Mouse (Mus musculus) liver, embryonic 12.5 days (tissue): Measurements from ENCODE around the gene Plcb2. TPM values are rescaled to one million over a fixed set of nuclear protein-coding genes. Genes with fewer than 3 reads are reported as not detected.

Source experiments
- ATAC-seq: fragments of 200-750 bp; cut with Nextera tagmentation; 2 replicates; pipeline ENCODE4 v1.8.0; 2017; ENCODE audit warnings: moderate number of reproducible peaks, mild to moderate bottlenecking, moderate library complexity
- H3K27ac ChIP-seq: fragments of 300-500 bp; sonication (generic); 2 replicates; pipeline ENCODE4 v1.5.1; 2016; ENCODE audit warnings: mild to moderate bottlenecking
- H3K27me3 ChIP-seq: fragments of 300-500 bp; sonication (generic); replicated peaks from 2 replicates; pipeline ENCODE4 v1.6.1; 2016; ENCODE audit warnings: mild to moderate bottlenecking, moderate library complexity
- H3K36me3 ChIP-seq: fragments of 300-500 bp; sonication (generic); 2 replicates; pipeline ENCODE4 v1.6.1; 2016; ENCODE audit warnings: mild to moderate bottlenecking, moderate library complexity
- H3K4me1 ChIP-seq: fragments of 300-500 bp; sonication (generic); 2 replicates; pipeline ENCODE4 v1.6.1; 2016
- H3K4me2 ChIP-seq: fragments of 300-500 bp; sonication (generic); 2 replicates; pipeline ENCODE4 v1.6.1; 2016; ENCODE audit warnings: mild to moderate bottlenecking, moderate library complexity
- H3K4me3 ChIP-seq: fragments of 300-500 bp; sonication (generic); 2 replicates; pipeline ENCODE4 v1.5.1; 2016; ENCODE audit warnings: mild to moderate bottlenecking, moderate library complexity
- H3K9ac ChIP-seq: fragments of 300-500 bp; sonication (generic); 2 replicates; pipeline ENCODE4 v1.6.1; 2016; ENCODE audit warnings: mild to moderate bottlenecking, moderate library complexity
- H3K9me3 ChIP-seq: fragments of 300-500 bp; sonication (generic); replicated peaks from 2 replicates; pipeline ENCODE4 v1.6.1; 2016; ENCODE audit warnings: mild to moderate bottlenecking, moderate library complexity
- WGBS: fragments of 180-500 bp; shearing (Covaris S2); methylation state at CpG from one replicate; pipeline ENCODE4 v1.1.7; 2016; ENCODE audit not compliant: insufficient replicate concordance; 5-methylcytosine and 5-hydroxymethylcytosine counted together
- polyA plus RNA-seq: library from polyadenylated mRNA; unstranded; fragments of >200 nt; fragmentation: Nextera tagmentation; extraction: Ambion mirVana; gene quantifications from 2 replicates; pipeline ENCODE4 v1.2.1, GENCODE M21; 2016

Plcb2 gene
- polyA plus RNA-seq, 1 experiment from 2014 or later, result 2.5 TPM

DNA sequence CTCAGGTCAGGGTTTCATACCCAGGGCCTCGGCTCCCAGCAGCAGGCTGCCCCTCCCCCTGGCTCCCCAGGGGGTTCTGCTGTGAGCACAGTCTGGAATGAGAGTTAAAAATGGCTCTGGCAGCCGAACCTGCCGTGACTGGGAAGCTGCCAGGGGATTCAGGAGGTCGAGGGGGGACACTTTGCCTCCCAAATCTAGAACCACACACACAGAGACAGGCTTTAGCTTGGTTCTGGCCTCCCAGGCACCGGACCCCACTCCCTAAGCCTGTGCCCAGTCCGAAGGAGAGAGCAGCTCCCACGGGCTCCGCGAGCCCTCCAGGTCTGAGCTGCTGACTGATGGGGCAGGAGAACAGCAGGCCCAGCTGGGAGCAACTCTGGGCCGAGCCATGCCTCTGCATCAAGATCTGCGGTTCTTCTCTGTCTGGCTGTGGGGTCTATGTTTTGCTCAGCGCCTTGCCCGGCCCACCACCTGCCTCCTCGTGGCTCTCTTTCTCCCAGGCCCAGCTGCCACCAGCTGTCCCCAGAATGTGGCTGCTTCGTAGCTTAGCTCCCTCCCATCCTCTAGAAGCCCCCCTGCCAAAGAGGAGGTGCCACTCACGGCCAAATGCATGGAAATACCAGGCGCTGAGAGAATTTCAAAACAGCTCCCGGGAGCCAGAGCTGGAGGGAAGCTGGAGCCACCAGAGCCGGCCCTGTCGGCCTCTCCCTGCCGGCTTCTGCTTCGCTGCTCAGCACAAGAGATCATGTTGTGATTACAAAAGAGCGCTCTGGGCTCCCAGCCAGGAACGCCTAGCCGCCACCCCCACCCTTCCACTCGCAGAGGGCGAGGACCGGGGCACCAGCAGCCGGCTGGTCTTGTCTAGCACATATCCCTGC lies 33.9 kb upstream of the Plcb2 start, which contains the start of gene Ccdc9b:
Ccdc9b (minus strand) TSS at position 756 of the 878 bp plus-strand sequence.
- 25% methylated on average over 29 of the region's 29 CpGs for WGBS
- Histone ChIP-seq H3K9me3 (no peaks in the 10 kb centered on the region), H3K36me3 (no peaks in the 10 kb centered on the region), H3K4me1 (peaks cover 51% of the 10 kb centered on the region), H3K4me2 (peak within 1 kb of the TSS; percentile 68), H3K27ac (peak within 1 kb of the TSS; percentile 73), H3K27me3 (peaks cover 37% of the 10 kb centered on the region), H3K4me3 (peak within 1 kb of the TSS; percentile 24), H3K9ac (peak within 1 kb of the TSS; percentile 56)
- ATAC-seq, result peak; percentile 77

DNA sequence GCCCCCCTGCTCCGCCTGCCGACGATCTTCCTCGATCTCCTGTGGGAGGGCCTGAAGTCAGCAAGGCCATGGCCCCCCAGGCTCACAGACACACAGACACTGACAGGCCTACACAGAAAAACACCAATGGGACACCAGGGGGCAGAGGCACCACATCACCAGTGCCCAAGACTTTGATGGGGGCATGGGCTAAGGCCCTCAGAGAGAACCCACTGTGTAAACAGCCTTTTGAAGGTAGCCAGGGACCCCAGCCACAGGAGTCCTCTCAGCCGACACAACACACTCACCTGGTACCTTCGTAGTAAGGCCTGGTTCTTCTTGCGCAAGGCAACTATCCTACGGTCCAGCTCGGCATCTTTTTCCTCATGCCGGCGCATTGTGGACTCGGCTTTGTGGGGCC lies 33.1 kb upstream of the Plcb2 start:
- H3K4me2 ChIP-seq, result peak overlapping the region; percentile 68; the same call in 1 of the 2 replicates
- WGBS, result 85% methylated on average over 12 of the region's 12 CpGs
- H3K36me3 ChIP-seq, result no peaks in the 10 kb centered on the region
- no peak overlapping the region for H3K27ac ChIP-seq
- no peak for ATAC-seq
- peaks cover 46% of the 10 kb centered on the region for H3K4me1 ChIP-seq
- peaks cover 44% of the 10 kb centered on the region for H3K27me3 ChIP-seq
- no peaks in the 10 kb centered on the region for H3K9me3 ChIP-seq
- no peak overlapping the region for H3K9ac ChIP-seq
- H3K4me3 ChIP-seq, result no peak overlapping the region

DNA sequence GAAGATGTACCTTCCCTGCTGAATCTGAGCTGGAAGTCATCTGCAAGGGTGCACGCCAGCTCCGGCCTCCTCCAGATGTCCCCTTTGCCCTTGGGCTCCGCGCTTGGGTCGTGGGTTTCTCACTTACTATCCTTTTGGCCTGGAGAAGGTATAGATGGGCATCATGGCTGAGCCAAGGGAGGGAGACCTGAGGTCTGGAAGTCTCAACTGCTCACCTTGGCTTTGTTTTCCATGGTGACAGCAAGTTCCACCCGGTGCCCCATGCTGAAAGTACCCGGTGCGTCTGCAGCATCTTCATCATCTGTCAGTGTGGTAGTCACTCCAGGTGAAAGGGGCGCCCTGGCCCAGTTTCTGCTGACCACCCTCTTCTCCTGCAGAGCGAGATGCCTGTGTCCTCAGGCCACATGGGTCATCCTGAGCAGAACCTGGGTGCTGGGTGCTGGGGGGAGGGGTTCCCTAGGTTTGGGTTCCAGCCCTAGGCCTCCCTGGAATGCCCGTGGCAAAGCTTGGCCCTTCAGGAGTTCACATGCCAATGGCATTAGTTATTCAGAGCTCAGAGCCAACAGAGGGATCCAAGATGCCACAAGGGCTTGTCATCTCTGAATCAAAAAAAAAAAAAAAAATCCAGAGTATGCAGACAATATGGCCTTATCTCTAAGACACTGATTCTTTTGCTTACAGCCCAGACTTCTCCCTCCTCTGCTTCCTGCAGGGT lies 32.2 kb upstream of the Plcb2 start:
- peaks cover 46% of the 10 kb centered on the region for H3K4me1 ChIP-seq
- ATAC-seq, result no peak
- H3K27me3 ChIP-seq, result peaks cover 44% of the 10 kb centered on the region
- H3K9me3 ChIP-seq, result no peaks in the 10 kb centered on the region
- 71% methylated on average over 11 of the region's 11 CpGs for WGBS
- no peak overlapping the region for H3K4me3 ChIP-seq
- no peak overlapping the region for H3K27ac ChIP-seq
- no peak overlapping the region for H3K9ac ChIP-seq
- no peaks in the 10 kb centered on the region for H3K36me3 ChIP-seq
- no peak overlapping the region for H3K4me2 ChIP-seq

DNA sequence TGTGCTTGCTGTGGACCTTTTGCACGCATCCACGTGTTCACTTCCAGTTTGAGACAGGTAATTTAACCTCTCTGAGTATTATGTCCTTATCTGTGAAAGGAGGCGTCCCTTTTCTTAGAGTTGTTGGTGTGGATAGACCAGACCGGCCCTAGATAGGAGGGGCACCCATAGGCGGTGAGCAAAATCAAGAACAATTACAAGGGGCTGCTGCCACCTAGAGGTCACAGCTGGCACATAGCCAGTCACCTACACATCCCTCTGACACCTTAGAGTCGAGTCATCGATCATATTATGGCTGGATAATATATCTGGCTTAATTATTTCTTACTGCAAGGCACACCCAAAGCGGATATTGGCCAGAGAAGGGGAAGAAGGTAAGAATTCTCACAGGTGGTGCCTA lies 31.6 kb upstream of the Plcb2 start:
- H3K27me3 ChIP-seq, result peaks cover 44% of the 10 kb centered on the region

DNA sequence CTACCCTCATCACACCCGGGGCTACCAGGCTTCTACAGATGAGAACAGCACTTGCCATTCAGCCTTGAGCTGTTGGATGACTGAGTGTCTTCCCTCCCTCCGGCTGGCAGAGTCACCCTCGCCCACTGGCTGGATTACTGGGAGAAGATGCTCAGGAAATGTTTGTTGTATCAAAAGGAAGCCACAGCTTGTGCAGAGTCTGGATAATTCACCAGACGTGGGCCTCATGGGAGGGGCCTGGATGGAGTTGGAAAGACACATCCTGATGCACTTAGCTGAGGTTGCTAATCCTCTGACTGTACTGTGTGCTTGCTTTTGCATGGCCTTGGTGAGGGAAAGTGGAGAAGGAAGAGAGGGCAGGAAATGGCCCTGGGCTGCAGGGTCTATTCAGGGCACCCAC lies 27.9 kb upstream of the Plcb2 start:
- Histone ChIP-seq H3K27me3 (peaks cover 35% of the 10 kb centered on the region), H3K9me3 (no peaks in the 10 kb centered on the region), H3K4me1 (peaks cover 40% of the 10 kb centered on the region), H3K27ac (no peak overlapping the region), H3K4me3 (no peak overlapping the region), H3K9ac (no peak overlapping the region), H3K4me2 (no peak overlapping the region), H3K36me3 (0 out of 2 replicates have a peak, but pooled peaks cover 4% of the 10 kb centered on the region)
- WGBS, result 42% methylated on average over 4 of the region's 4 CpGs
- ATAC-seq, result no peak

More for the DNA sequence above, 31.6 kb upstream of the Plcb2 start:
- H3K4me3 ChIP-seq, result no peak overlapping the region
- peak overlapping the region; percentile 19; the same call in 1 of the 2 replicates for H3K4me2 ChIP-seq
- no peaks in the 10 kb centered on the region for H3K36me3 ChIP-seq
- WGBS, result 6% methylated on average over 8 of the region's 8 CpGs
- no peaks in the 10 kb centered on the region for H3K9me3 ChIP-seq
- no peak overlapping the region for H3K27ac ChIP-seq
- no peak overlapping the region for H3K9ac ChIP-seq
- H3K4me1 ChIP-seq, result peaks cover 46% of the 10 kb centered on the region
- ATAC-seq, result peak; percentile 64; the same call in 1 of the 2 replicates

DNA sequence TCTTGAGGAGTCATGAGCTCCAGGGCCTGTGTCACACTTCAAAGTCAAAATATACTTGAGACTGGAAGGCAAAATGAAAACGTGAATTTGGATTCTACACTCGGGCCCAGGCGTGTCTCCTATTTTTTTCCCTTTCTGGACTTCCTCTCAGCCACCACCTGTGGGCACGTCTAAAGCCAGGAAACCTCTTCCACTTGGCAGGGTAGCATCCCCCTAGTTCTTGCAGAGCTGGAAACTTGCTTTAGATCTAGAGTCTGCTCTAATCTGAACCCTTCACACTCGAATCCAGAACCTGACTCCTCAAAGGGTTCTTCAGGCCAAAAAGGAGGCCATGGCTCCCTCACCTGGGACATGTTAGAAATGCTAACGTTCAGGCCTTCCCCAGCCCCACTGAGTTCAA lies 27.2 kb upstream of the Plcb2 start:
- Histone ChIP-seq H3K27ac (no peak overlapping the region), H3K9me3 (no peaks in the 10 kb centered on the region), H3K27me3 (peaks cover 31% of the 10 kb centered on the region), H3K4me2 (no peak overlapping the region), H3K9ac (no peak overlapping the region), H3K4me1 (peaks cover 44% of the 10 kb centered on the region), H3K4me3 (no peak overlapping the region), H3K36me3 (peaks cover 10% of the 10 kb centered on the region)
- no peak for ATAC-seq
- 68% methylated on average over 6 of the region's 6 CpGs for WGBS

DNA sequence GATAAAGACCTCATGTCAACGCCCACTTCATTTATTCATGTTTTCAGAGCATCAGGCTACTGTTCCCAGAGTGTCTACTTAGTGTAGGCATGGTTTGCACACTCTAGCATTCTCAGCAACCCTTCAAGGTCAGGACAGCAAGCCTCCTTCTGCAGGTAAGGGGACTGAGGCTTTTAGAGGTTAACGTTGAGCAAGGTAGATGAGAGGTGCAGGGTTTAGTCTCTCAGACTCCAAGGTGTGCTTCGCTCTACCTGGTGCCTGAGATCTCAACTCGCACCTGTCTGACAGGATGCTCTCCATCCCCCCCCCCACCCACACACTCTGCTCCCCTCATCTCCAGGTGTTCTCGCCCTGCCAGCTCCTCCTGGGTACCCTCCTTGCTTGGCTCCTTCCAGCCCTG lies 25.9 kb upstream of the Plcb2 start:
- H3K27ac ChIP-seq, result no peak overlapping the region
- 77% methylated on average over 5 of the region's 5 CpGs for WGBS

DNA sequence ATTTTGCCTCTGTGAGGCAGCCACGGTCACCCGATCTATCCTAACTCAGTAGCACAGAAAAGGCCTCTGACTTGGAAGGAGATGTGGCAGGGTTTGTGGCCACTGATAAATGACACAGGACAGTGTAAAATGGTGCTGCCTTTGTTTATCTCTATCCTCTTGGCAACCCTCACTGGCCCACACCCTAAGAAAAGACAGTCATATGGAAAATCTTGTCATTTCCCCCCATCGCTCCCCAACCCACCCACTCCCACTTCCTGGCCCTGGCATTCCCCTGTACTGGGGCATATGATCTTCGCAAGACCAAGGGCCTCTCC lies 24.5 kb upstream of the Plcb2 start:
- Histone ChIP-seq H3K36me3 (peaks cover 33% of the 10 kb centered on the region), H3K4me1 (peaks cover 59% of the 10 kb centered on the region), H3K27me3 (peaks cover 9% of the 10 kb centered on the region; the same call in 1 of the 2 replicates), H3K9ac (peak overlapping the region; percentile 56; the same call in 1 of the 2 replicates), H3K9me3 (no peaks in the 10 kb centered on the region), H3K4me3 (no peak overlapping the region), H3K4me2 (peak overlapping the region; percentile 53), H3K27ac (peak overlapping the region; percentile 88)
- WGBS, result 21% methylated on average over 4 of the region's 4 CpGs
- peak; percentile 87 for ATAC-seq

More for the DNA sequence above, 25.9 kb upstream of the Plcb2 start:
- no peak for ATAC-seq
- Histone ChIP-seq H3K27me3 (peaks cover 21% of the 10 kb centered on the region), H3K9me3 (no peaks in the 10 kb centered on the region), H3K36me3 (peaks cover 22% of the 10 kb centered on the region), H3K4me1 (peaks cover 46% of the 10 kb centered on the region), H3K4me3 (no peak overlapping the region), H3K9ac (no peak overlapping the region), H3K4me2 (no peak overlapping the region)

DNA sequence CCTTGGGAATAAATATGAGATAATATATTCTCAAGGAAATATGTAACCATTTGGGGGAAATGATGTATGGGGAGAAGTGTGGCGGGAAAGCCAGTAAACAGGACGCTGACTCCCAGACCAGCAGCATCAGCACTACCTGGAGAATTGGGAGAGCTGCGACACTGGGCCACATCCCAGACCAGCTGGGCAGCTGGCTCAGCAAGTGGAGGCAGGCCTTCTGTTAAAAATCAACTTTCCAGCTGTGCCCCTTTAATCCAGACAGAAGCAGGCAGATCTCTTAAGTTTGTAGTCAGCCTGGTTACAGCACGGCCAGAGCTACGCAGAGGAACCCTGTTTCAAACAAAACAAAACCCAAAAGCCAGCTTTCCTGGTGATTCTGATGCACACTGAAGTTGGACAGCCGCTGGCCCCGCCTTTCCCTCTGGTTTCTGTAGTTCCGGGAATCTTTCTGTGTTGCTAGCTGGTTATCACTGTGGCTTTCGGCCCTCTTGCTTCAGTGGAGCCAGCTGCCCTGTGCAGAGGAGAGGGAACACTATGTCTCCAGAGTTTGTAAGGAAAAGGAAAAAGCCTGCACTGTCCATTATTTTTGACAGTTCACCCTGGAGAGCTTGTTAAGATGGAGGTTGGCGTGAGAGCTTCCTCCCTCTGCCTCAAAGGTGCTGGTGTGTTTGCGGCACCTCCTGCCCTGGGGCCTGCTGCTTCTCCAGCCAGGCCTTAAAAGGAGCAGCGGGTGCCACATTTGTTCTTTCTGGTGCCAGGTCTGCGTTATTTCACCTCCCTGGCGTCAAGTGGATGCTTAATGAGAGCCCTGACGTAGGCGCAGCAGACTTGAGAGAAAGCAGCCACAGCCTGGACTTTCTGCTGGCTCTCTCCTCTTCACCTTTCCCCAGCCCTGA lies 23.9 kb upstream of the Plcb2 start:
- H3K36me3 ChIP-seq, result peaks cover 33% of the 10 kb centered on the region
- H3K4me3 ChIP-seq, result peak overlapping the region; percentile 18
- no peaks in the 10 kb centered on the region for H3K9me3 ChIP-seq
- peak overlapping the region; percentile 53 for H3K4me2 ChIP-seq
- peaks cover 7% of the 10 kb centered on the region; the same call in 1 of the 2 replicates for H3K27me3 ChIP-seq
- H3K9ac ChIP-seq, result peak overlapping the region; percentile 56
- H3K27ac ChIP-seq, result peak overlapping the region; percentile 88
- peaks cover 65% of the 10 kb centered on the region for H3K4me1 ChIP-seq
- peak; percentile 53 for ATAC-seq
- 55% methylated on average over 16 of the region's 16 CpGs for WGBS

DNA sequence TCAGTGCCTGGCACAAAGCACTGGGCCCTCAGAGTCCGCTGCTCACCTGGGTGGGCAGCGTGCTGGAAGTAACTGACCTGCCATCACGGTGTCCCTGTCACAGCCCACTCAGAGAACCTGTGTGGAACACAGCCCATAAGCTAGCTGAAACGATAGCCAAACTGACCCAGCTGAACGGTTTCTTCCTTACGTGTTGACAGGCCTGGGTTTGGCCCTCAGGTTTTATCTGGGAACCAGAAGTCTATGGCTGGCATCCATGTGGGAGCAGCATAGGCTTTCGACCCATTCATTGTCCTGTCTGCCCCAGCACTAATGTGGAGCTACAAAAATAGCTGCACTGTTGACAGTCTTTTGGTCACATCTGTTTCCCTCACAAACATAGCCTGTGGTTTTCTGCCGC lies 22.2 kb upstream of the Plcb2 start:
- no peak for ATAC-seq
- Histone ChIP-seq H3K36me3 (peaks cover 33% of the 10 kb centered on the region), H3K4me3 (no peak overlapping the region), H3K4me1 (peaks cover 76% of the 10 kb centered on the region), H3K4me2 (no peak overlapping the region), H3K27me3 (no peaks in the 10 kb centered on the region), H3K9me3 (no peaks in the 10 kb centered on the region), H3K9ac (no peak overlapping the region), H3K27ac (peak overlapping the region; percentile 55)
- 67% methylated on average over 8 of the region's 8 CpGs for WGBS

DNA sequence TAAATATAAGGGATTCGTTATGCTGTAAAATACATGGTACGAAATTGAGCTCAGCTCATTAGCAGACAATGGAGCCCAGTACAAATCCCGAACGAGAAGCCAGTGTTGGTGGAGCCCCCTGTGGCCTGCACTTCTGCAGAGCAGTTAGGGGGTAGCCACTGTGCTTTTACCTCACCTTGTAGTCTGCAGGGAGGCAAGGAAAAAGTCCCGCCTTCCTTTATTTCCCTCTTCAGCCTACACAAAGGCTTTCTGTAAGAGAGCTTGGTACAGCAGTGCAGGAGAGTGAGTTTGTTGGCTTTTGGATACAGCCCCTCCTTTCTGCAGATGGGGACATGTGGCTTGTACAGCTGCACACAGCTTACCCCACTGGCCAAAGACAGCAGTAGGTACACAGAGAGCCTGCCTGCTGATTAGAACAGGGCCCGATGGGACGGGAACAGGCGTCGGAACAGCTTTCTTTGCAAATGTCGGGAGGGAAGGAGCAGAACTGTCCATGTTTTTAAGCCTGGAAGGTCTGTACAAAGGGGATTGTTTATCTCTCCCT lies 21.2 kb upstream of the Plcb2 start:
- Histone ChIP-seq H3K36me3 (peaks cover 33% of the 10 kb centered on the region), H3K9ac (peak overlapping the region; percentile 39; the same call in 1 of the 2 replicates), H3K4me2 (no peak overlapping the region), H3K27ac (peak overlapping the region; percentile 55; the same call in 1 of the 2 replicates), H3K4me1 (peaks cover 86% of the 10 kb centered on the region), H3K27me3 (peaks cover 4% of the 10 kb centered on the region), H3K9me3 (no peaks in the 10 kb centered on the region), H3K4me3 (no peak overlapping the region)
- WGBS, result 72% methylated on average over 10 of the region's 10 CpGs
- ATAC-seq, result no peak
